Mouse (Mus musculus) CD4-positive helper T cell, adult 2 months (primary cell): ENCODE measurements at regions not wholly inside any gene's neighbourhood (a gene's known extent, or its start where the extent isn't known, plus 50 kb on each side); places are given as distances from the start of the nearest gene placed in this dataset.
"Not testable (repeated sequence)": the region's sequence is repeated elsewhere in the genome, so short reads cannot be mapped to it uniquely, and the experiment has no call there.

Experiments used
- DNase-seq: peaks from one replicate; pipeline ENCODE4 v3.0.0-alpha.2; 2012; ENCODE audit warnings: low read depth, missing footprints, low spot score

- DNase-seq, result no peak
These were observed 201.8 kb downstream of the Adgb start for GRCm38 (mm10) chr10:10270297-10270696.

DNA sequence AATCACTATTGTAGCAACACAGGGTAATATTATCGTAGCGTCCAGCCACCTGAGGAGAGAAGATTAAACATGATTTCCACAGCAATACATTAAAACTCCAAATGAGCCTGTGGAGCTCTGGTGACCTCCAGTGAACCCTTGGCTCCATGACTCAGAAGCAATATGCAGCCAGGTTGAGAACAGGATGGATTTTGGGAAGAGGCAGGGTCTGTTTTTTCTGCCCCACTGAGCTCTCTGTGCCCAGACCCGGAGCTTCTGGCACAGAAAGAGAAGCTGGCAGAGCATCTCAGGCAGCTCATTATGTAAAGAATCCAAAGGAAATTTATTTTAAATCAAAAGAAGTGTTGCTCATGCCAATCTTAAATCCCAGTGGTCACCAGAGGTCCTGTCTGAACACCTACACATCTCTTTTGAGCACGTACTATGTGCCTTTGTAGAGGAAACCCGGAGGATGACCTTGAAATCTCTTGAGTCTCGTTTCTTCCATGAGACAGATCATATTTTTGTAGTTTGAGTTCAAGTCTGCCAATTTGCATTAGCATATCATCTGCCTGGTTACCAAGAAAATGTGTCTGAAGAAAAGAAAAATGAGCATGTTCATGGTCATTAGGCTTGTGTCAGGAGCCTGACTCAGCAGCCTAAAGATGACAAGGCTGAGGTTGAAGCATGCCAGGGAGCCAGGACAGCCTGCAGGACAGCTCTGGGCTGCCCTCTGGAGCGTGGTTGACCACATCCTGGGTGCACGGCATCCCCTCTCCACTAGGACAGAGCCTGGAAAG is 219.4 kb downstream of the Adgb start:
- peak; percentile 3 for DNase-seq

GRCm38 (mm10) chr10:10252136-10252535 is 220.0 kb downstream of the Adgb start:
- no peak for DNase-seq

- no peak for DNase-seq
These were observed 237.1 kb downstream of the Adgb start for GRCm38 (mm10) chr10:10234894-10235523.

- DNase-seq, result peak; percentile 54
These were observed 247.5 kb downstream of the Adgb start for GRCm38 (mm10) chr10:10224582-10225144.

- no peak for DNase-seq
These were observed 252.4 kb downstream of the Adgb start for GRCm38 (mm10) chr10:10219726-10220125.

- no peak for DNase-seq
These were observed 255.2 kb downstream of the Adgb start for GRCm38 (mm10) chr10:10216892-10217291.

- no peak for DNase-seq
These were observed 256.8 kb downstream of the Adgb start for GRCm38 (mm10) chr10:10215376-10215775.

- no peak for DNase-seq
These were observed 263.8 kb downstream of the Adgb start for GRCm38 (mm10) chr10:10208354-10208753.

DNA sequence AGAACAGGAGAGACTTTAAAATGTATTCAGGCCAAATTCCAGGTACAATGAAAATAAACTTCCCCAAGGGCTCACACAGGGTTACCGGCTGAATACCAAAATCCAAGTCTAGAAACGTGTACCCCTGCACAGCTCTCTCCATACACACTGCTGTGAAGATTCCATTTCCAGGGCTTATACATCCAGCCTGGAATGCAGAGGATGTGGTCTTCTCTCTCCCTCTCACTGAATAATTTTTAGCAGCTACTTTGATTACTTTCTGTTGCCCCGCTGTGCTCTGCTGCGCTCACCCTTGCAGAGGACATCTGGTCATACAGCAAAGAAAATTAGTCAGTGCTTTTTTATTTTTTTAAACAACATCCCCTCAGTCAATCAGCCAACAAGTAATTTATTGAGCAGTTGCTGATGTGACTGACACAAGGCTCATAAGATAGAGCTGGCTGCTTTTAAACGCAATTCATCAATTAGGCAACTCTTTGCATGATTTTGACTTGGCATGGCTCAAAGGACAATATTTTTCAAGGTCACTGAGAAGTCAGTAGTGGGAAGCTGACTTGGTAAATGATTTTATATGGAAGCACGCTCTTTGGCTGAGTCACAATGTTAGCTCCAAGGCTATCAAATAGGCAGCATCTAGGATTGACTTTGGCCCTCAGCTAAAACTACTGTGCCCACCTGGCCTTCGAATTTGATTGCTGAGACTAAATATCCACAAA is 266.2 kb downstream of the Adgb start:
- no peak for DNase-seq

GRCm38 (mm10) chr10:10203982-10204381 is 268.1 kb downstream of the Adgb start:
- DNase-seq, result no peak

DNA sequence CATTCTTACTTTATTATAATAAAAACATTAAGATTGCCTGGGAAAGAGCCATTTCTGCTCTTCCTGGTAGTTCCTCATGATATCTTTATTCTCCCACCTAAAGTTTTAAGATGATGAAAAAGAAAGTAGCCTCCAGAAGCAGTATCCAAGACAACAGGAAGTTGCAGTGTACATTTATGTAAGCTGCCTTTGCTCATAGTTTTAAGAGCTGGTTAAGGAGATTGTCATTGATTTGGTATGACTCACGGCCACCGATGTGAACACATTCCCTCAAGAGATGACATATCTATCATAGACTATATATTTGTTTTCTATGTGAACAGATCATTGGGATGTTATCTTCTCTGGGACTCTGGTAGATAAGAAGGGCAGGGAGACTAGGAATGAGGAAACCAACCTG is 281.8 kb downstream of the Adgb start:
- DNase-seq, result no peak

- no peak for DNase-seq
These were observed 284.0 kb downstream of the Adgb start for GRCm38 (mm10) chr10:10188113-10188512.

- peak; percentile 33 for DNase-seq
These were observed 285.4 kb downstream of the Adgb start for GRCm38 (mm10) chr10:10186721-10187120.

- peak; percentile 34 for DNase-seq
These were observed 284.5 kb upstream of the Stxbp5 start for GRCm38 (mm10) chr10:10185298-10185883.

DNA sequence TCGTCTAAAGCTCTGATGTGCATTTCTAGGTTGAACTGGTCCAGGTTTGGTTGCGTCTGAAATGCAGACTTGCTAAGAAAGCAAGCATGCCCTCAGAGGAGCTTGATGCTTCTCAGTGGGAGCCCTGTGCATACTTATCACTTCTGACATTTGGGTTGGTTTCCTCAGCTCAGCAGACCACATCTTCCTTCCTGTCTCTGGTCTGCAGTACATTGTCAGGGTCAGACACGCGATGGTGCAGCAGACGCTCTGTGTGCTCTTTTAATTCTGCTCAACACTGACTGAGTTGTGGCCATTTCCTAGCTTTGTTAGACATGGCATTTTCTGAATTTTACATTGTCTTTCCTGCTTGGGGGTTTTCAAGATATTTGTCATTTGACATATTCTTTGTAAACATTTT is 283.5 kb upstream of the Stxbp5 start:
- DNase-seq, result peak; percentile 77

GRCm38 (mm10) chr10:10177037-10177436 is 276.2 kb upstream of the Stxbp5 start:
- DNase-seq, result not testable (repeated sequence)
